Mouse (Mus musculus): ENCODE data around the gene Cdc73.

DNA sequence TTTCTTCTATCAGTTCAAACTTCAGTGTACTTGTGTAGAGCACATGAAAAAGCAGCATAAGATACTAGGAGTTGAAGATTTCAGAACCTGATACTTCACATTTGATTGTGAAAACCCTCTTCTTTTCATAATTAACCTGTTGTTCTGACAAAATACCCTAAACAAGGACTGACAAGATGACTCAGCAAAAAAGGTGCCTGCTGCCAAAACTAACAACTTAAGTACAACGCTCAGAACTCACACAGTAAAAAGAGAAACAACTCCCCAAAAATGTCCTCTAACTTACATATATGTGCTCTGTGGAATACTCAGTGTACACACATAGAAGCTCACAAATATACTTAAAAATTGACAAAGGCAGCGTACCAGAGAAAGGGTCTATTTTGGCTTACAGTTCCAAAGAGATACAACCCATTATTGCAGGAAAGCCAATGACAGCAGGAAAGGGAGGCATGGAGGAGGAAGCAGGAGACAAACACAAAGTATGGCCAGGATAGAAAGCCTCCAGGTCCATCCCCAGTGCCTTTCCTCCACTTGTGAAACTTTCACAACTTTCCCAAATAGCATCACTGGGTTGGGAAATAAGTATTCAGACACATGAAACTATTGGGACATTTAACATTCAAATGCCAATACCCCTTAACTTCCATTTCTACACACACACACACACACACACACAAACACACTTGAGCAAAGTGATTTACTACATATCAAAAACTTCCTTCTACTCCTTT lies 69.7 kb downstream of the Cdc73 start:
- TF ChIP-seq HCFC1 (IDR thresholded peaks at IDR 0.05; ENCODE audit: borderline replicate concordance, insufficient read depth, low read length) (no peak), ZC3H11A (IDR thresholded peaks at IDR 0.05; ENCODE audit: borderline replicate concordance, low read depth, low read length) (no peak), MAFK (IDR thresholded peaks at IDR 0.05; ENCODE audit: insufficient read depth, low read depth, low read length) (peak; percentile 87), ZNF384 (IDR thresholded peaks at IDR 0.05; ENCODE audit: low read depth, low read length) (no peak), CHD2 (IDR thresholded peaks at IDR 0.05; ENCODE audit: low read depth, low read length) (no peak)

All from ES-E14 (cell line).